Mouse (Mus musculus): ENCODE measurements around the gene Gstm5. TPM values are rescaled to one million over a fixed set of nuclear protein-coding genes. Genes with fewer than 3 reads are reported as not detected.
A peak's percentile ranks its signal among the peaks of the same experiment; 100 is the strongest.
"Not testable (repeated sequence)": the region's sequence is repeated elsewhere in the genome, so short reads cannot be mapped to it uniquely, and the experiment has no call there.

Gene Gstm5
- polyA plus RNA-seq, 1 experiment from 2014 or later = 150 TPM

- ATAC-seq = peak; percentile 28
- in situ Hi-C loops (cut with MboI; ENCODE audit: low pct_unique_long_range_greater_than_20kb) = loop anchor here (5.0 kb wide), 2 partner anchors 48 to 278 kb away; partner anchors contain the start of gene Gnai3
- H3K27me3 ChIP-seq = no peaks in the 10 kb centered on the region
- peak; percentile 67 for DNase-seq (ENCODE audit: low read depth, low spot score)
- POLR2A ChIA-PET = no interaction called here
- no peak for TF ChIP-seq CTCF (IDR thresholded peaks at IDR 0.05)
- CTCF ChIA-PET = interaction anchor here (1.0 to 9.7 kb wide), 9 partner anchors 17 to 279 kb away, joined by 3 to 215 read pairs (median 6); partner anchors contain the start of gene Ahcyl1
Observed at GRCm38 (mm10) chr3:107869097-107869496, 26.5 kb upstream of the Gstm5 start.

- DNase-seq (ENCODE audit: low read depth, low spot score) (no peak), ATAC-seq (no peak)
- TF ChIP-seq CTCF (IDR thresholded peaks at IDR 0.05) = no peak
- in situ Hi-C loops (cut with MboI; ENCODE audit: low pct_unique_long_range_greater_than_20kb) = loop anchor here (5.0 kb wide), 3 partner anchors 47 to 277 kb away; partner anchors contain the start of gene Gnai3
- no peaks in the 10 kb centered on the region for H3K27me3 ChIP-seq
- POLR2A ChIA-PET = interaction anchor here (0.6 to 0.7 kb wide), 2 partner anchors 49 to 289 kb away, joined by 3 read pairs; no protein-coding TSS in a partner anchor
- CTCF ChIA-PET = interaction anchor here (2.1 to 9.2 kb wide), 3 partner anchors 46 to 279 kb away, joined by 6 to 108 read pairs (median 27); no protein-coding TSS in a partner anchor
Observed at GRCm38 (mm10) chr3:107869925-107870324, 25.7 kb upstream of the Gstm5 start.

GRCm38 (mm10) chr3:107873335-107874251, 22.0 kb upstream of the Gstm5 start:
- H3K27me3 ChIP-seq = no peaks in the 10 kb centered on the region
- ChIA-PET POLR2A (interaction anchor here (0.7 to 1.3 kb wide), 2 partner anchors 31 to 57 kb away, joined by 3 to 4 read pairs; no protein-coding TSS in a partner anchor), CTCF (no interaction called here)
- no peak for TF ChIP-seq CTCF (IDR thresholded peaks at IDR 0.05)
- no peak for DNase-seq (ENCODE audit: low read depth, low spot score)
- ATAC-seq = no peak
- in situ Hi-C loops (cut with MboI; ENCODE audit: low pct_unique_long_range_greater_than_20kb) = loop anchor here (5.0 kb wide), 1 partner anchor 189 kb away; no protein-coding TSS in a partner anchor

GRCm38 (mm10) chr3:107875231-107875630, 20.4 kb upstream of the Gstm5 start:
- no peak for TF ChIP-seq CTCF (IDR thresholded peaks at IDR 0.05)
- in situ Hi-C loops (cut with MboI; ENCODE audit: low pct_unique_long_range_greater_than_20kb) = no loop called here
- CTCF ChIA-PET = interaction anchor here (1.0 to 1.3 kb wide), 3 partner anchors 8 to 186 kb away, joined by 3 read pairs; no protein-coding TSS in a partner anchor
- no peaks in the 10 kb centered on the region for H3K27me3 ChIP-seq
- POLR2A ChIA-PET = interaction anchor here (0.6 kb wide), 1 partner anchor 21 kb away, joined by 3 read pairs; no protein-coding TSS in a partner anchor
- no peak for DNase-seq (ENCODE audit: low read depth, low spot score)
- no peak for ATAC-seq

- DNase-seq (ENCODE audit: low read depth, low spot score) = no peak
- ChIA-PET POLR2A (no interaction called here), CTCF (interaction anchor here (1.0 to 5.3 kb wide), 2 partner anchors 10 to 18 kb away, joined by 3 to 27 read pairs; partner anchors contain the start of gene Gstm5)
- no peak for TF ChIP-seq CTCF (IDR thresholded peaks at IDR 0.05)
- in situ Hi-C loops (cut with MboI; ENCODE audit: low pct_unique_long_range_greater_than_20kb) = no loop called here
- ATAC-seq = no peak
- no peaks in the 10 kb centered on the region for H3K27me3 ChIP-seq
Observed at GRCm38 (mm10) chr3:107877005-107877404, 18.6 kb upstream of the Gstm5 start, which contains the start of gene Eps8l3. Eps8l3 (plus strand) TSS chr3:107877229.

GRCm38 (mm10) chr3:107877747-107878736, 17.6 kb upstream of the Gstm5 start:
- no peak for ATAC-seq
- CTCF ChIA-PET = interaction anchor here (5.3 kb wide), 1 partner anchor 11 kb away, joined by 27 read pairs; no protein-coding TSS in a partner anchor
- POLR2A ChIA-PET = no interaction called here
- no peak for TF ChIP-seq CTCF (IDR thresholded peaks at IDR 0.05)
- in situ Hi-C loops (cut with MboI; ENCODE audit: low pct_unique_long_range_greater_than_20kb) = no loop called here
- no peak for DNase-seq (ENCODE audit: low read depth, low spot score)
- H3K27me3 ChIP-seq = no peaks in the 10 kb centered on the region

GRCm38 (mm10) chr3:107887674-107888495, 7.7 kb upstream of the Gstm5 start:
- POLR2A ChIA-PET = no interaction called here
- in situ Hi-C loops (cut with MboI; ENCODE audit: low pct_unique_long_range_greater_than_20kb) = no loop called here
- DNase-seq (ENCODE audit: low read depth, low spot score) (no peak), ATAC-seq (no peak)
- CTCF ChIA-PET = interaction anchor here (1.4 to 3.4 kb wide), 5 partner anchors 8 to 29 kb away, joined by 3 to 13 read pairs (median 5); partner anchors contain the start of gene Gstm5
- no peaks in the 10 kb centered on the region for H3K27me3 ChIP-seq
- no peak for TF ChIP-seq CTCF (IDR thresholded peaks at IDR 0.05)

- H3K27me3 ChIP-seq; in situ Hi-C loops (cut with MboI; ENCODE audit: low pct_unique_long_range_greater_than_20kb); DNase-seq (ENCODE audit: low read depth, low spot score); POLR2A ChIA-PET; ATAC-seq: not testable (repeated sequence)
- CTCF ChIA-PET = interaction anchor here (0.8 to 1.8 kb wide), 2 partner anchors 25 to 28 kb away, joined by 3 to 4 read pairs; no protein-coding TSS in a partner anchor
Observed at GRCm38 (mm10) chr3:107889236-107889635, 6.4 kb upstream of the Gstm5 start.

- no peak for TF ChIP-seq CTCF (IDR thresholded peaks at IDR 0.05)
- CTCF ChIA-PET = interaction anchor here (1.0 to 4.1 kb wide), 4 partner anchors 14 to 28 kb away, joined by 3 to 17 read pairs (median 6); partner anchors contain the start of gene Eps8l3
- in situ Hi-C loops (cut with MboI; ENCODE audit: low pct_unique_long_range_greater_than_20kb) = no loop called here
- POLR2A ChIA-PET = interaction anchor here (0.6 to 1.7 kb wide), 2 partner anchors 11 to 16 kb away, joined by 3 to 7 read pairs; no protein-coding TSS in a partner anchor
- DNase-seq (ENCODE audit: low read depth, low spot score) (no peak), ATAC-seq (peak; percentile 22)
- no peaks in the 10 kb centered on the region for H3K27me3 ChIP-seq
Observed at GRCm38 (mm10) chr3:107895194-107895719, 364 bp upstream of the Gstm5 start.
